Mouse (Mus musculus) hematopoietic stem cell, adult 5-6 weeks (primary cell): ENCODE data around the gene 2510002D24Rik. TPM values are rescaled to one million over a fixed set of nuclear protein-coding genes. Genes with fewer than 3 reads are reported as not detected.
A peak's percentile ranks its signal among the peaks of the same experiment; 100 is the strongest.
"Not testable (repeated sequence)": the region's sequence is repeated elsewhere in the genome, so short reads cannot be mapped to it uniquely, and the experiment has no call there.

Source experiments
- ATAC-seq, 2 experiments: fragments of 125-278 bp in 1 of 2; replicated peaks in 1 of 2; 2 replicates each; pipeline ENCODE4 v1.8.0; 2016 to 2017; ENCODE audit warnings: inconsistent platforms in 2 of 2, mild to moderate bottlenecking in 2 of 2, moderate number of reproducible peaks in 2 of 2, low read depth in 1 of 2, moderate TSS enrichment in 1 of 2; ENCODE audit not compliant: low FRiP score in 2 of 2, poor library complexity in 2 of 2, severe bottlenecking in 2 of 2, insufficient read depth in 1 of 2, low TSS enrichment in 1 of 2
- total RNA-seq: library from RNA; stranded (forward); fragments of 172-1452, 232-1000 nt; gene quantifications from 2 replicates; pipeline ENCODE4 v1.2.3, GENCODE M21; 2017

2510002D24Rik gene
- total RNA-seq, 1 experiment from 2014 or later = 64.3 TPM

GRCm38 (mm10) chr16:18836073-18836467, 308 bp upstream of the 2510002D24Rik start:
- no peak for ATAC-seq

GRCm38 (mm10) chr16:18838346-18838745, 2.0 kb downstream of the 2510002D24Rik start:
- no peak for ATAC-seq

GRCm38 (mm10) chr16:18846301-18846820, 10.0 kb downstream of the 2510002D24Rik start:
- ATAC-seq = no peak

GRCm38 (mm10) chr16:18849521-18850190, 13.3 kb downstream of the 2510002D24Rik start:
- not testable (repeated sequence) for ATAC-seq

- peak; percentile 32 to 48; a peak in 2 of 4 replicates for ATAC-seq
These were observed 22.2 kb downstream of the 2510002D24Rik start for GRCm38 (mm10) chr16:18858551-18858950.

- no peak for ATAC-seq
These were observed 23.8 kb downstream of the 2510002D24Rik start for GRCm38 (mm10) chr16:18860186-18860585.

- ATAC-seq = not testable (repeated sequence)
These were observed 34.1 kb downstream of the 2510002D24Rik start for GRCm38 (mm10) chr16:18870495-18870894.

GRCm38 (mm10) chr16:18876091-18876441, 39.7 kb downstream of the 2510002D24Rik start:
- no peak for ATAC-seq

GRCm38 (mm10) chr16:18876442-18877308, 40.3 kb downstream of the 2510002D24Rik start, which contains the start of the genes Mrpl40 and Hira:
TSS of gene Mrpl40 (minus strand) at chr16:18876862.
TSS of gene Hira (plus strand) at chr16:18877037.
- peak; percentile 82 to 88 for ATAC-seq

- ATAC-seq = peak; percentile 48 to 57
These were observed 41.2 kb downstream of the 2510002D24Rik start for GRCm38 (mm10) chr16:18877386-18878090.

- peak in 1 of 2 experiments; percentile 39; a peak in 3 of 4 replicates for ATAC-seq
These were observed 41.8 kb downstream of the 2510002D24Rik start for GRCm38 (mm10) chr16:18878091-18878720.

GRCm38 (mm10) chr16:18884044-18884443, 47.7 kb downstream of the 2510002D24Rik start:
- no peak for ATAC-seq

Other genes with a start within 250 kb of the 2510002D24Rik start
- gene Tbx1, start 245.9 kb upstream of the 2510002D24Rik start, total RNA-seq = not detected in 2 replicates
- 0.38 and 2.9 TPM in 2 replicates for gene Gp1bb, start 214.2 kb upstream of the 2510002D24Rik start, total RNA-seq
- 2.1 TPM in 1 of 2 replicates, not detected in the other for gene Gm49601, start 210.2 kb upstream of the 2510002D24Rik start, total RNA-seq
- 1.8 and 7.6 TPM in 2 replicates for gene Sept5, start 206.6 kb upstream of the 2510002D24Rik start, total RNA-seq
- gene Cldn5, start 59.7 kb upstream of the 2510002D24Rik start, total RNA-seq = 0.10 TPM in 1 of 2 replicates, not detected in the other
- gene Ufd1, start 24.8 kb upstream of the 2510002D24Rik start, total RNA-seq = 67.4 and 82.8 TPM in 2 replicates
- 50.9 and 63.8 TPM in 2 replicates for gene Cdc45, start 24.6 kb upstream of the 2510002D24Rik start, total RNA-seq
- not detected in 2 replicates for gene Gm28539, start within 50 bp of the 2510002D24Rik start, total RNA-seq
- 70.6 and 94.1 TPM in 2 replicates for gene Mrpl40, start 40.3 kb downstream of the 2510002D24Rik start, total RNA-seq
- 65.7 and 77.8 TPM in 2 replicates for gene Hira, start 40.5 kb downstream of the 2510002D24Rik start, total RNA-seq